In genomic region chr3:127807846-127808245, GRCm38 (mm10) we compare ENCODE assay signal across 18 mouse cellular contexts. TPM values are rescaled to one million over a fixed set of nuclear protein-coding genes. Genes with fewer than 3 reads are reported as not detected.
A peak's percentile ranks its signal among the peaks of the same experiment; 100 is the strongest.
DNase-seq lines count a peak whose midpoint lies in the region; ATAC-seq lines count a peak whose summit lies in the region.
"Had no signal": no experiment of that assay in that cellular context is flagged by ENCODE, and none has a peak within 500 bp of the region (broad histone marks: within the 10 kb centered on the region; RNA-seq: fewer than 3 reads in every experiment).

No protein-coding gene starts in this region.

- no peak overlapping the region for H3K4me2 ChIP-seq in forebrain, embryonic 14.5 days (ENCODE audit: low read length)
- H3K4me2 ChIP-seq in forebrain, embryonic 16.5 days (ENCODE audit: low read length) = no peak overlapping the region
- no peak overlapping the region for H3K4me2 ChIP-seq in neural tube, embryonic 11.5 days (ENCODE audit: low read depth)
- H3K4me2 ChIP-seq: embryonic facial prominence, embryonic 15.5 days; forebrain, embryonic 13.5 days; heart, embryonic 12.5 days had no signal

- ATAC-seq in forebrain, embryonic 14.5 days = no peak
- no peak for ATAC-seq in forebrain, embryonic 16.5 days
- ATAC-seq in neural tube, embryonic 11.5 days (ENCODE audit: insufficient read depth, low FRiP score, low TSS enrichment) = peak; percentile 50; the same call in 1 of the 2 replicates
- ATAC-seq: forebrain, embryonic 13.5 days; hindbrain, postnatal 0 days had no signal

- peaks cover 61% of the 10 kb centered on the region for H3K36me3 ChIP-seq in forebrain, embryonic 14.5 days (ENCODE audit: control insufficient read depth, insufficient read depth, low read length)
- H3K36me3 ChIP-seq in forebrain, embryonic 16.5 days (ENCODE audit: control insufficient read depth, insufficient read depth) = peaks cover 13% of the 10 kb centered on the region
- peaks cover 3% of the 10 kb centered on the region for H3K36me3 ChIP-seq in neural tube, embryonic 11.5 days (ENCODE audit: control insufficient read depth, insufficient read depth, low read length)

- 26% methylated on average over 5 of the region's 5 CpGs for WGBS in forebrain, embryonic 14.5 days
- WGBS in forebrain, embryonic 16.5 days = 25% methylated on average over 5 of the region's 5 CpGs
- WGBS in neural tube, embryonic 11.5 days = 43% methylated on average over 5 of the region's 5 CpGs

- H3K4me3 ChIP-seq in forebrain, embryonic 14.5 days (ENCODE audit: low read depth, low read length) = no peak overlapping the region
- no peak overlapping the region for H3K4me3 ChIP-seq in forebrain, embryonic 16.5 days (replicated peaks; ENCODE audit: low read length)
- no peak overlapping the region for H3K4me3 ChIP-seq in neural tube, embryonic 11.5 days (ENCODE audit: low read depth, low read length)
- H3K4me3 ChIP-seq: embryonic facial prominence, embryonic 15.5 days; erythroblast, embryonic 14.5 days; forebrain, embryonic 13.5 days; heart, embryonic 12.5 days; hindbrain, embryonic 10.5 days had no signal

- H3K4me1 ChIP-seq in forebrain, embryonic 14.5 days (ENCODE audit: control insufficient read depth, insufficient read depth, low read length) = no peaks in the 10 kb centered on the region
- H3K4me1 ChIP-seq in forebrain, embryonic 16.5 days (replicated peaks; ENCODE audit: control insufficient read depth, insufficient read depth, low read length) = no peaks in the 10 kb centered on the region
- H3K4me1 ChIP-seq in neural tube, embryonic 11.5 days (ENCODE audit: control insufficient read depth, insufficient read depth, low read length) = no peaks in the 10 kb centered on the region
- H3K4me1 ChIP-seq: heart, embryonic 12.5 days had no signal

- H3K9ac ChIP-seq in forebrain, embryonic 14.5 days (ENCODE audit: low read length) = no peak overlapping the region
- no peak overlapping the region for H3K9ac ChIP-seq in forebrain, embryonic 16.5 days (replicated peaks; ENCODE audit: low read depth, low read length)
- H3K9ac ChIP-seq in neural tube, embryonic 11.5 days (ENCODE audit: low read length) = no peak overlapping the region
- H3K9ac ChIP-seq: embryonic facial prominence, embryonic 15.5 days; forebrain, embryonic 13.5 days; heart, embryonic 12.5 days had no signal

- DNase-seq in forebrain, embryonic 14.5 days (ENCODE audit: low spot score) = peak; percentile 36
- DNase-seq in neural tube, embryonic 11.5 days (ENCODE audit: low spot score) = no peak
- no peak for DNase-seq in neural tube, embryonic 10.5 days (ENCODE audit: extremely low spot score, low spot score)
- DNase-seq in embryo, embryonic 9.5 days (ENCODE audit: extremely low spot score) = peak; percentile 12
- no peak for DNase-seq in adipocyte (ENCODE audit: low spot score)
- DNase-seq: adrenal gland, adult 8-10 months; adrenal gland, postnatal 36 days; cerebellum, adult 11 months; cerebellum, adult 8-10 months; gastrocnemius, postnatal 10 days; kidney, adult 18-20 months had no signal

- H3K27ac ChIP-seq in forebrain, embryonic 14.5 days (ENCODE audit: low read depth, low read length) = no peak overlapping the region
- no peak overlapping the region for H3K27ac ChIP-seq in forebrain, embryonic 16.5 days (ENCODE audit: low read length)
- H3K27ac ChIP-seq in neural tube, embryonic 11.5 days (ENCODE audit: low read depth, low read length) = no peak overlapping the region
- H3K27ac ChIP-seq: embryonic facial prominence, embryonic 15.5 days; forebrain, embryonic 13.5 days; hindbrain, embryonic 10.5 days; hindbrain, postnatal 0 days had no signal

- no peaks in the 10 kb centered on the region for H3K9me3 ChIP-seq in forebrain, embryonic 14.5 days (replicated peaks; ENCODE audit: control insufficient read depth, low read length)
- no peaks in the 10 kb centered on the region for H3K9me3 ChIP-seq in forebrain, embryonic 16.5 days (ENCODE audit: control insufficient read depth, low read length)
- no peaks in the 10 kb centered on the region for H3K9me3 ChIP-seq in neural tube, embryonic 11.5 days (ENCODE audit: control insufficient read depth, low read length)
- H3K9me3 ChIP-seq: embryonic facial prominence, embryonic 15.5 days; forebrain, embryonic 13.5 days; heart, embryonic 12.5 days; hindbrain, embryonic 10.5 days had no signal

- no peaks in the 10 kb centered on the region for H3K27me3 ChIP-seq in forebrain, embryonic 14.5 days (replicated peaks; ENCODE audit: control insufficient read depth, insufficient read depth, low read length)
- H3K27me3 ChIP-seq in forebrain, embryonic 16.5 days (replicated peaks; ENCODE audit: control insufficient read depth, insufficient read depth, low read length) = no peaks in the 10 kb centered on the region
- H3K27me3 ChIP-seq in neural tube, embryonic 11.5 days (ENCODE audit: control insufficient read depth, insufficient read depth, low read length) = no peaks in the 10 kb centered on the region
- H3K27me3 ChIP-seq: embryonic facial prominence, embryonic 15.5 days; forebrain, embryonic 13.5 days; heart, embryonic 12.5 days had no signal

RNA-seq across cellular contexts. Expression of gene Tifa, which starts 18.2 kb away (rescaled TPM):
- polyA plus RNA-seq in forebrain, embryonic 14.5 days (2014; fragmentation: Nextera tagmentation; extraction: Ambion mirVana) = 6.2 and 6.7 TPM in 2 replicates
- polyA plus RNA-seq in forebrain, embryonic 16.5 days (2015; fragmentation: Nextera tagmentation; extraction: Ambion mirVana) = 3.4 and 5.0 TPM in 2 replicates
- polyA plus RNA-seq in neural tube, embryonic 11.5 days (2014; fragmentation: Nextera tagmentation; extraction: Ambion mirVana) = 2.4 TPM in 2 replicates

RNA-seq across cellular contexts. Expression of gene Alpk1, which starts 27.5 kb away (rescaled TPM):
- polyA plus RNA-seq in forebrain, embryonic 14.5 days (2014; fragmentation: Nextera tagmentation; extraction: Ambion mirVana) = 0.93 and 1.1 TPM in 2 replicates
- 0.92 and 0.99 TPM in 2 replicates for polyA plus RNA-seq in forebrain, embryonic 16.5 days (2015; fragmentation: Nextera tagmentation; extraction: Ambion mirVana)
- polyA plus RNA-seq in neural tube, embryonic 11.5 days (2014; fragmentation: Nextera tagmentation; extraction: Ambion mirVana) = 0.64 and 0.74 TPM in 2 replicates
- polyA plus RNA-seq: erythroblast, embryonic 14.5 days had no signal

RNA-seq across cellular contexts. Expression of gene Ap1ar, which starts 29.5 kb away (rescaled TPM):
- 42.8 and 53.3 TPM in 2 replicates for polyA plus RNA-seq in forebrain, embryonic 14.5 days (2014; fragmentation: Nextera tagmentation; extraction: Ambion mirVana)
- 83.0 and 83.1 TPM in 2 replicates for polyA plus RNA-seq in forebrain, embryonic 16.5 days (2015; fragmentation: Nextera tagmentation; extraction: Ambion mirVana)
- 71.2 and 78.0 TPM in 2 replicates for polyA plus RNA-seq in neural tube, embryonic 11.5 days (2014; fragmentation: Nextera tagmentation; extraction: Ambion mirVana)

Comparison
In these comparisons a context has a peak if more than half of its experiments do, and no peak if none do; other contexts are left out.
1. DNase-seq: peak in forebrain, embryonic 14.5 days (single experiment) and embryo, embryonic 9.5 days (single experiment); none in neural tube, embryonic 11.5 days (single experiment), neural tube, embryonic 10.5 days (single experiment) and adipocyte (single experiment).